Mouse (Mus musculus) midbrain, embryonic 14.5 days (tissue): Measurements from ENCODE around the gene Pip5k1b. TPM values are rescaled to one million over a fixed set of nuclear protein-coding genes. Genes with fewer than 3 reads are reported as not detected.

ENCODE experiments used
- ATAC-seq: fragments of 200-750 bp; cut with Nextera tagmentation; 2 replicates; pipeline ENCODE4 v1.8.0; 2017; ENCODE audit warnings: moderate number of reproducible peaks, moderate library complexity; ENCODE audit not compliant: low FRiP score, low TSS enrichment
- DNase-seq: peaks from one replicate; pipeline ENCODE4 v3.0.0-alpha.2; 2015
- H3K27ac ChIP-seq: fragments of 300-500 bp; sonication (generic); replicated peaks from 2 replicates; pipeline ENCODE4 v1.5.1; 2014; ENCODE audit warnings: mild to moderate bottlenecking, low read depth, low read length, moderate library complexity
- H3K27me3 ChIP-seq: fragments of 300-500 bp; sonication (generic); 2 replicates; pipeline ENCODE4 v1.6.1; 2014; ENCODE audit warnings: low read length, control low read depth, mixed read lengths; ENCODE audit not compliant: control insufficient read depth, insufficient read depth
- H3K36me3 ChIP-seq: fragments of 300-500 bp; sonication (generic); 2 replicates; pipeline ENCODE4 v1.6.1; 2014; ENCODE audit warnings: low read length, control low read depth; ENCODE audit not compliant: control insufficient read depth, insufficient read depth
- H3K4me1 ChIP-seq: fragments of 300-500 bp; sonication (generic); 2 replicates; pipeline ENCODE4 v1.6.1; 2014; ENCODE audit warnings: mild to moderate bottlenecking, antibody characterized with exemption, low read length, control low read depth; ENCODE audit not compliant: control insufficient read depth, insufficient read depth
- H3K4me2 ChIP-seq: fragments of 300-500 bp; sonication (generic); 2 replicates; pipeline ENCODE4 v1.6.1; 2014; ENCODE audit warnings: mild to moderate bottlenecking, low read length, moderate library complexity
- H3K4me3 ChIP-seq: fragments of 300-500 bp; sonication (generic); replicated peaks from 2 replicates; pipeline ENCODE4 v1.5.1; 2014; ENCODE audit warnings: low read depth, low read length
- H3K9ac ChIP-seq: fragments of 300-500 bp; sonication (generic); replicated peaks from 2 replicates; pipeline ENCODE4 v1.6.1; 2014; ENCODE audit warnings: mild to moderate bottlenecking, low read length, moderate library complexity
- H3K9me3 ChIP-seq: fragments of 300-500 bp; sonication (generic); 2 replicates; pipeline ENCODE4 v1.6.1; 2016; ENCODE audit warnings: low read length, control low read depth, mixed read lengths; ENCODE audit not compliant: control insufficient read depth
- WGBS: fragments of 180-500 bp; shearing (Covaris S2); extraction: QIAGEN DNeasy Blood & Tissue Kit; methylation state at CpG from one replicate; pipeline ENCODE4 v1.1.7; 2014; 5-methylcytosine and 5-hydroxymethylcytosine counted together
- polyA plus RNA-seq: library from polyadenylated mRNA; unstranded; fragments of >200 nt; fragmentation: Nextera tagmentation; extraction: Ambion mirVana; gene quantifications from 2 replicates; pipeline ENCODE4 v1.2.1, GENCODE M21; 2014

The Pip5k1b gene
- polyA plus RNA-seq, 1 experiment from 2014 or later = 2.1 TPM

DNA sequence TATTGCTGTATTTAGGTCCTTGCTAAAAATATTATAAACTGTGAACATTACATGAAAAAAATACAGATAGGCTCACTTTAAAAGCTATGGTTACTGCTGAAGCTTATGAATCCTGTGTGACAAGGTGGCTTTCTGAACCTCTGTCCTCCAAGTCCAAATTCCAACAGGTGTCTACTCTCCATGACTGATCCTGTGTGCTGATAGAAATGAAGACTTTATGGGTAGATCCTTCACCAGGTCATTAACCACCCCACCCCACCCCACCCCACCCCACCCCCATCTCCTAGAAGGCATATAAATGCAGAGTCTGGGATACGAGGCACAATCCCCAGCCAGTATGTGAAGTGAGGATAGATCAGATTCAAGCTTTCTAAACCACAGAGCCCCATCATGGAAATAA is 16.6 kb downstream of the Pip5k1b start:
- no peak overlapping the region for H3K4me2 ChIP-seq
- H3K27ac ChIP-seq = no peak overlapping the region
- DNase-seq (no peak), ATAC-seq (no peak)
- WGBS = 90% methylated on average over 1 of the region's 1 CpGs
- no peaks in the 10 kb centered on the region for H3K27me3 ChIP-seq
- no peaks in the 10 kb centered on the region for H3K9me3 ChIP-seq
- H3K4me1 ChIP-seq = no peaks in the 10 kb centered on the region
- H3K36me3 ChIP-seq = no peaks in the 10 kb centered on the region
- no peak overlapping the region for H3K4me3 ChIP-seq
- no peak overlapping the region for H3K9ac ChIP-seq

DNA sequence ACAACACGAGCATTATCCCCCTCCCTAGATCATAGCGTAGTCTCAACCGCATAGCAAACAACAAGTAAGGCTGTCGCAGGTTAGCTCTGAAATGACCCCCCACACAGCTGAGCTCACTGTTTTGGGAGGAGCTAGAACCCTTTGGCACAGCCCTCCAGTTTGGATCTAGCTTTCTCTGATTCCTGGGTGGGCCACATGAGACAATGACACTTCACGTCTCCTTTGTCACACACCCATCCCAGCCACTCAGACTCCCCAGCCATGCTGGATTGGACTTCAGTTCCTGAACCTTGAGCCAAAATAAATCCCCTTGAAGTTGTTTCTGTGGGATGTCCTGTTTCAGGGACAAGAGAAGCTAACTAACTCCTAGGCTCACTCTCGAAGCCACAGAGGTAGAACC is 17.5 kb downstream of the Pip5k1b start:
- Histone ChIP-seq H3K9me3 (no peaks in the 10 kb centered on the region), H3K27ac (no peak overlapping the region), H3K4me3 (no peak overlapping the region), H3K27me3 (no peaks in the 10 kb centered on the region), H3K4me2 (no peak overlapping the region), H3K4me1 (no peaks in the 10 kb centered on the region), H3K9ac (no peak overlapping the region), H3K36me3 (no peaks in the 10 kb centered on the region)
- WGBS = 91% methylated on average over 6 of the region's 6 CpGs
- ATAC-seq (no peak), DNase-seq (no peak)

DNA sequence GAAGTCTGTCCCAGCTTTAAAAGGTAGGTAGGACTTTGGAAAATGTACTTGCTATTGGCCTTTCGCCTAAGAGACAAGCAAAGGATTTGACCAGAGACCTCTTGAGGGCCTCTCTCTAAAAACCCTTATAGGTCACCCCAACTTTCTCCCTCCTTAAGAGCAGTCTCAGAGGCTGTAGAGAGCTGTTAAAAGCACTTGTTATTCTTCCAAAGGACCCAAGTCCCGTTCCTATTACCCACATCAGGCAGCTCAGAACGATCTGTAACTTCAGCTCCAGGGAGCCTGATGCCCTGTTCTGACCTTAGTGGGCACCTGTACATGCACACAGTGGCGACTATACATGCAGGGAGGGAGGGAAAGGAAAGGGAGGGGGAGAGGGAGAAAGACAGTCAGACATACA is 18.0 kb downstream of the Pip5k1b start:
- H3K27ac ChIP-seq = no peak overlapping the region
- 86% methylated on average over 4 of the region's 4 CpGs for WGBS
- no peaks in the 10 kb centered on the region for H3K36me3 ChIP-seq
- H3K4me2 ChIP-seq = no peak overlapping the region
- no peaks in the 10 kb centered on the region for H3K4me1 ChIP-seq
- no peak for ATAC-seq
- no peaks in the 10 kb centered on the region for H3K27me3 ChIP-seq
- H3K9ac ChIP-seq = no peak overlapping the region
- no peaks in the 10 kb centered on the region for H3K9me3 ChIP-seq
- DNase-seq = no peak
- H3K4me3 ChIP-seq = no peak overlapping the region

DNA sequence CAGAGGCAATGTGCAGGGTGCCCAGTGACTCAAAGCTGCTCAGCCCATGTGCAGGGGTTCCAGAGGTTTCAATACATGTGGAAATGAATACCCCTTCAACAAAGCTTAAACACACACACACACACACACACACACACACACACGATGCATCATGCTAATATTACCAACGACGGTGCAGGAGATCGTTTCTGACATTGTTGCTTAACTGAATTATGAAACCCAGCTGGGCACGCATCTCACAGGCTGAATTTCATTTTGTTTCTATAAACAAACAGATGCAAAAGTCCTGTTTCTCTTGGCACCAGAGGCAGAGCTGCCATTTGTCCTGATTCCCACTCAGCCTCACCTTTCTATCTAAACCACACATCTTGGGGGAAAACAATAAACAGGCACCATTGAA is 18.8 kb downstream of the Pip5k1b start:
- ATAC-seq = no peak
- Histone ChIP-seq H3K27ac (no peak overlapping the region), H3K4me2 (no peak overlapping the region)

DNA sequence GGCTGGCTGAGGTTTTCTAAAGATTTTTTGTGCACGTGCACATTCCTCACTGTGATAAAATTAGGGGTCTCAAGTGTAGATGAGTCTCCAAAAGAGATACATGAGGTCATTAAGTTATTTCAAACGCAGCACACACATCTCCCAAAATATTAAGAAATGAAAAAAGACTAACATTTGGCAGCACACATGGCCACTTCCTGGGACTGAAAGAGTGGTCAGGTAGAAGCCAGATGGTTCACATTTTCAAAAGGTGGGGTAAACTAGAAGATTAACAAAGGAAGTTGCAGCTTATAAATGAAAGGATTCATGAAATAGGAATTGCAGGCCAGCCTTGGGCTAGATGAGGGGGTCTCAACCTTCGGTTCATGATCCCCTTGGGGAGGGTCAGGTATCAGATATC is 19.4 kb downstream of the Pip5k1b start:
- H3K36me3 ChIP-seq = no peaks in the 10 kb centered on the region
- no peak overlapping the region for H3K9ac ChIP-seq
- H3K9me3 ChIP-seq = no peaks in the 10 kb centered on the region
- H3K4me2 ChIP-seq = no peak overlapping the region
- H3K4me1 ChIP-seq = no peaks in the 10 kb centered on the region
- ATAC-seq = no peak
- WGBS = 94% methylated on average over 3 of the region's 3 CpGs
- H3K27ac ChIP-seq = no peak overlapping the region
- H3K27me3 ChIP-seq = no peaks in the 10 kb centered on the region
- H3K4me3 ChIP-seq = no peak overlapping the region
- DNase-seq = no peak

More for the DNA sequence above, 18.8 kb downstream of the Pip5k1b start:
- Histone ChIP-seq H3K36me3 (no peaks in the 10 kb centered on the region), H3K4me1 (no peaks in the 10 kb centered on the region), H3K4me3 (no peak overlapping the region), H3K9ac (no peak overlapping the region), H3K9me3 (no peaks in the 10 kb centered on the region), H3K27me3 (no peaks in the 10 kb centered on the region)
- WGBS = 94% methylated on average over 5 of the region's 5 CpGs
- DNase-seq = no peak

DNA sequence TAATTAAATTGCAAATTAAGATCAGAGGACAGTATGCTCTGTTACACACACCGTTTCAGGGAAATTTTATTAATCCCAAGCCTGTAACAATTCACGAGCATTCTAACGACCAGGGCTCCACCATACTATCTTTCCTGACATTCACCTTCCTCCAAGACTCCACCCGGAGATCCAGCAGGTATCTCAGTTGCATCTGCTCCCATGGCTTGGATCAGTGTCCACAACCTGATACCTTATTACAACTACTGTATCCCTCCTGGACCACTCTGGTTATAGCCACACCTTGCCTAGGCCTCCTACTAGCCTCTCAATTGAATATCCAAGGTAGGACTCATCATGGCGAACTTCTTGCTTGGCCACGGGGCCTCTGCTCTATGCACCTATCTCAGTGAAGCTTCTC is 20.5 kb downstream of the Pip5k1b start:
- DNase-seq (no peak), ATAC-seq (no peak)
- H3K27ac ChIP-seq = no peak overlapping the region
- no peaks in the 10 kb centered on the region for H3K27me3 ChIP-seq
- H3K9ac ChIP-seq = no peak overlapping the region
- no peaks in the 10 kb centered on the region for H3K36me3 ChIP-seq
- no peak overlapping the region for H3K4me2 ChIP-seq
- H3K4me3 ChIP-seq = no peak overlapping the region
- WGBS = 86% methylated on average over 6 of the region's 6 CpGs
- no peaks in the 10 kb centered on the region for H3K9me3 ChIP-seq
- no peaks in the 10 kb centered on the region for H3K4me1 ChIP-seq

DNA sequence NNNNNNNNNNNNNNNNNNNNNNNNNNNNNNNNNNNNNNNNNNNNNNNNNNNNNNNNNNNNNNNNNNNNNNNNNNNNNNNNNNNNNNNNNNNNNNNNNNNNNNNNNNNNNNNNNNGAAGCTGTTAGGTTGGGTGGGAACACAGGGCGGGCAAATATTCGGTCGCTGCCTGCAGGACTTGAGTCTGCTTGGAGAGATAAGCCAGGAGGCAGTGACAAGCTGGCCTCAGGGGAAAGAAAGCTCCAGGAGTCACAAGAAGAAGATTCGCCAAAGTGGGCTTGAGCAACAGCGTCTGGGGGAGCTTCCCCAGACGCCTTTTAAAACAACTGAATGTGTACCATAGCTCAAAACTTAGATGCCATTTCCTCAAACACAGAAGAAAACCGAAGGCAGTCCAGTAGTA is 20.9 kb downstream of the Pip5k1b start:
- DNase-seq (no peak), ATAC-seq (no peak)
- Histone ChIP-seq H3K27me3 (no peaks in the 10 kb centered on the region), H3K36me3 (no peaks in the 10 kb centered on the region), H3K4me1 (no peaks in the 10 kb centered on the region), H3K9me3 (no peaks in the 10 kb centered on the region), H3K27ac (no peak overlapping the region), H3K4me2 (no peak overlapping the region), H3K4me3 (no peak overlapping the region), H3K9ac (no peak overlapping the region)
- 86% methylated on average over 7 of the region's 7 CpGs for WGBS

DNA sequence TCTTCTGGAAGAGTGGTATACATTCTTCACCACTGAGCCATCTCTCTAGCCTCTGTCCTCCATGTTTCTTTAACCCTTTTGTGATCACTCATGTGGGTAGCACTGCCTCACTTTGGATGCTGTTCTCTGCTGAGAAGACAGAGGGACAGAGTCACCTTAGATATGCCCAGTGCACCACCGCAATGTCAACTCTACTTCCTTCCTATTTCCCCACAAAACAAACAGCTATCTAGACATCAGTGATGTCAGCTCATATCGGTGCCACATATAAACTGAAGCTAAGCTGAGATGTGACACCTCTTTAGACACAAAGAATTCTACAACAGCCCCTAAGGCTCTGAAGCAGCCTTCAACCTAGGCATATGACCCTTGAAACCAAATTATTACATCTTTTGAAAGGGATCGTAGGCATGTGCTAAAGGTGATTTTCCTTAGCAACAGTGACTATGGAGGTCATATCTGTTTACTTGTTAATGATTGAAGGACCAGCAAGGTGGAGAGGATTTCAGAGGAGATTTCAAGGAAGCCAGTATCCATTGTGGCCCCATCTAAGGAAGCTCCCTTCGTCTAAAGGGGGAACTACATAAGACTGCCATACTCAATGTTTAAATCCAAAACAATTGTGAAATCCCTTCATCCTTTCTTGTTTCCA is 26.6 kb downstream of the Pip5k1b start:
- no peaks in the 10 kb centered on the region for H3K4me1 ChIP-seq
- DNase-seq (no peak), ATAC-seq (no peak)
- WGBS = 95% methylated on average over 4 of the region's 4 CpGs
- H3K27ac ChIP-seq = no peak overlapping the region
- H3K36me3 ChIP-seq = no peaks in the 10 kb centered on the region
- H3K9ac ChIP-seq = no peak overlapping the region
- H3K9me3 ChIP-seq = no peaks in the 10 kb centered on the region
- no peak overlapping the region for H3K4me3 ChIP-seq
- H3K4me2 ChIP-seq = no peak overlapping the region
- no peaks in the 10 kb centered on the region for H3K27me3 ChIP-seq

DNA sequence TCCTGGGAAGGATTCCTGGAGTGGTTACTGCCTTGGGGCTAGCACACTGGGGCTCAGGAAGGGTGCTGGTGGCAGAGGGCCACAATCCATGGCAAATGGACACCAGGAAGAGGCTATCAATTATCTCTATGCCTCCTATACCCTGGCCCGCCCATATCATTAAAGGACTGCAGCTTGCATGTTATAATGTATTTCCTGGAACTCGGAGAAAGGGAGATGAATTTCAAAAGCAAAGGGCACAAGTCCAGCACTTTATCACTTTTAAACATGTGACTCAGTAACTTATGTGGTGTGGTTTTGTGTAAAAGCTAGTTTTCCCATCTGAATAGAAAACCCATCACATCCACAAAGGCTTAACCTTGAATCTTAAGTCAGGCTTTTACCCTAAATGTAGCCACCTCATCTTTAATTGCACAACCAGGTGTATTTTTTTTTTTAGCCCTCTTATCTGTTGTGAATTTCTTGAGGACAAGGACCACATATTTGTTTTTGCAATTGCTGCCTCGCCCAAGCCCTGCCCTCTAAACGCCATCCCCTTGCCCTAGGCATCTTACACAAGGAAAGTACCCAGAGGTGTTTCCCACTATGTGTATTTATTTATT is 27.4 kb downstream of the Pip5k1b start:
- 88% methylated on average over 4 of the region's 4 CpGs for WGBS
- no peak for ATAC-seq
- H3K4me3 ChIP-seq = no peak overlapping the region

More for the DNA sequence above, 27.4 kb downstream of the Pip5k1b start:
- DNase-seq = no peak
- H3K9ac ChIP-seq = no peak overlapping the region
- H3K9me3 ChIP-seq = no peaks in the 10 kb centered on the region
- H3K4me1 ChIP-seq = no peaks in the 10 kb centered on the region
- H3K27ac ChIP-seq = no peak overlapping the region
- H3K27me3 ChIP-seq = no peaks in the 10 kb centered on the region
- no peaks in the 10 kb centered on the region for H3K36me3 ChIP-seq
- no peak overlapping the region for H3K4me2 ChIP-seq
